Mouse (Mus musculus): Measurements from ENCODE around the gene Rnf114. TPM values are rescaled to one million over a fixed set of nuclear protein-coding genes. Genes with fewer than 3 reads are reported as not detected.
A peak's percentile ranks its signal among the peaks of the same experiment; 100 is the strongest.

Rnf114 gene
- polyA plus RNA-seq, 1 experiment = 133 TPM

- no peak for TF ChIP-seq POLR2A (IDR thresholded peaks at IDR 0.05; ENCODE audit: borderline replicate concordance, extremely low read depth, insufficient read depth, insufficient read length, poor library complexity, severe bottlenecking)
- TF ChIP-seq CTCF (IDR thresholded peaks at IDR 0.05; ENCODE audit: borderline replicate concordance, extremely low read depth, insufficient read depth, insufficient read length) = no peak
- no peak for DNase-seq (ENCODE audit: low read depth)
Observed at GRCm38 (mm10) chr2:167543121-167544003, 50.9 kb downstream of the Rnf114 start.

- peak; percentile 43 for DNase-seq (ENCODE audit: low read depth)
- TF ChIP-seq POLR2A (IDR thresholded peaks at IDR 0.05; ENCODE audit: borderline replicate concordance, extremely low read depth, insufficient read depth, insufficient read length, poor library complexity, severe bottlenecking) (no peak), CTCF (IDR thresholded peaks at IDR 0.05; ENCODE audit: borderline replicate concordance, extremely low read depth, insufficient read depth, insufficient read length) (no peak)
Observed at GRCm38 (mm10) chr2:167544004-167544356, 51.5 kb downstream of the Rnf114 start.

- TF ChIP-seq POLR2A (IDR thresholded peaks at IDR 0.05; ENCODE audit: borderline replicate concordance, extremely low read depth, insufficient read depth, insufficient read length, poor library complexity, severe bottlenecking) = no peak
- no peak for TF ChIP-seq CTCF (IDR thresholded peaks at IDR 0.05; ENCODE audit: borderline replicate concordance, extremely low read depth, insufficient read depth, insufficient read length)
- no peak for DNase-seq (ENCODE audit: low read depth)
Observed at GRCm38 (mm10) chr2:167544456-167544855, 52.0 kb downstream of the Rnf114 start.

GRCm38 (mm10) chr2:167546447-167547195 is 54.2 kb downstream of the Rnf114 start:
- no peak for DNase-seq (ENCODE audit: low read depth)
- TF ChIP-seq POLR2A (IDR thresholded peaks at IDR 0.05; ENCODE audit: borderline replicate concordance, extremely low read depth, insufficient read depth, insufficient read length, poor library complexity, severe bottlenecking) = no peak
- no peak for TF ChIP-seq CTCF (IDR thresholded peaks at IDR 0.05; ENCODE audit: borderline replicate concordance, extremely low read depth, insufficient read depth, insufficient read length)

GRCm38 (mm10) chr2:167547444-167547843 is 55.0 kb downstream of the Rnf114 start:
- DNase-seq (ENCODE audit: low read depth) = no peak
- TF ChIP-seq POLR2A (IDR thresholded peaks at IDR 0.05; ENCODE audit: borderline replicate concordance, extremely low read depth, insufficient read depth, insufficient read length, poor library complexity, severe bottlenecking) = no peak
- no peak for TF ChIP-seq CTCF (IDR thresholded peaks at IDR 0.05; ENCODE audit: borderline replicate concordance, extremely low read depth, insufficient read depth, insufficient read length)

- no peak for TF ChIP-seq POLR2A (IDR thresholded peaks at IDR 0.05; ENCODE audit: borderline replicate concordance, extremely low read depth, insufficient read depth, insufficient read length, poor library complexity, severe bottlenecking)
- no peak for TF ChIP-seq CTCF (IDR thresholded peaks at IDR 0.05; ENCODE audit: borderline replicate concordance, extremely low read depth, insufficient read depth, insufficient read length)
- DNase-seq (ENCODE audit: low read depth) = no peak
Observed at GRCm38 (mm10) chr2:167548961-167549360, 56.5 kb downstream of the Rnf114 start.

GRCm38 (mm10) chr2:167550341-167550854 is 58.0 kb downstream of the Rnf114 start:
- no peak for TF ChIP-seq CTCF (IDR thresholded peaks at IDR 0.05; ENCODE audit: borderline replicate concordance, extremely low read depth, insufficient read depth, insufficient read length)
- TF ChIP-seq POLR2A (IDR thresholded peaks at IDR 0.05; ENCODE audit: borderline replicate concordance, extremely low read depth, insufficient read depth, insufficient read length, poor library complexity, severe bottlenecking) = no peak
- no peak for DNase-seq (ENCODE audit: low read depth)

GRCm38 (mm10) chr2:167551342-167551920 is 59.0 kb downstream of the Rnf114 start:
- DNase-seq (ENCODE audit: low read depth) = no peak
- no peak for TF ChIP-seq CTCF (IDR thresholded peaks at IDR 0.05; ENCODE audit: borderline replicate concordance, extremely low read depth, insufficient read depth, insufficient read length)
- no peak for TF ChIP-seq POLR2A (IDR thresholded peaks at IDR 0.05; ENCODE audit: borderline replicate concordance, extremely low read depth, insufficient read depth, insufficient read length, poor library complexity, severe bottlenecking)

GRCm38 (mm10) chr2:167552292-167552691 is 59.8 kb downstream of the Rnf114 start:
- DNase-seq (ENCODE audit: low read depth) = no peak
- TF ChIP-seq POLR2A (IDR thresholded peaks at IDR 0.05; ENCODE audit: borderline replicate concordance, extremely low read depth, insufficient read depth, insufficient read length, poor library complexity, severe bottlenecking) (no peak), CTCF (IDR thresholded peaks at IDR 0.05; ENCODE audit: borderline replicate concordance, extremely low read depth, insufficient read depth, insufficient read length) (no peak)

GRCm38 (mm10) chr2:167552927-167553402 is 60.5 kb downstream of the Rnf114 start:
- TF ChIP-seq CTCF (IDR thresholded peaks at IDR 0.05; ENCODE audit: borderline replicate concordance, extremely low read depth, insufficient read depth, insufficient read length) (no peak), POLR2A (IDR thresholded peaks at IDR 0.05; ENCODE audit: borderline replicate concordance, extremely low read depth, insufficient read depth, insufficient read length, poor library complexity, severe bottlenecking) (no peak)
- DNase-seq (ENCODE audit: low read depth) = no peak

GRCm38 (mm10) chr2:167555766-167556165 is 63.3 kb downstream of the Rnf114 start:
- no peak for DNase-seq (ENCODE audit: low read depth)
- TF ChIP-seq CTCF (IDR thresholded peaks at IDR 0.05; ENCODE audit: borderline replicate concordance, extremely low read depth, insufficient read depth, insufficient read length) = no peak
- TF ChIP-seq POLR2A (IDR thresholded peaks at IDR 0.05; ENCODE audit: borderline replicate concordance, extremely low read depth, insufficient read depth, insufficient read length, poor library complexity, severe bottlenecking) = no peak

Data from brain, embryonic 14.5 days (tissue).